Mouse (Mus musculus) granulocyte monocyte progenitor cell, adult 5-6 weeks (primary cell): ENCODE data around the gene Tcp10b. TPM values are rescaled to one million over a fixed set of nuclear protein-coding genes. Genes with fewer than 3 reads are reported as not detected.

ENCODE experiments used
- total RNA-seq, 2 experiments: library from RNA; stranded (forward) in 1 of 2; stranded (reverse) in 1 of 2; fragments of 200-712, 200-1000 nt in 1 of 2; fragments of >200 nt in 1 of 2; fragmentation: Nextera tagmentation in 1 of 2; gene quantifications; 2 replicates each; pipeline ENCODE4 v1.2.3; 2014 to 2017

Gene Tcp10b
- total RNA-seq, 2 experiments from 2014 or later: not detected

Other genes starting within 250 kb of the Tcp10b start
- gene Mas1, start 193.0 kb upstream of the Tcp10b start, total RNA-seq (2014; fragmentation: Nextera tagmentation): not detected in 2 replicates
- not detected in 2 replicates for gene Mas1, start 193.0 kb upstream of the Tcp10b start, total RNA-seq (2017)
- gene Mrgprh, start 185.1 kb upstream of the Tcp10b start, total RNA-seq (2014; fragmentation: Nextera tagmentation): not detected in 2 replicates
- not detected in 2 replicates for gene Mrgprh, start 185.1 kb upstream of the Tcp10b start, total RNA-seq (2017)
- 1.7 and 3.5 TPM in 2 replicates for gene Pnldc1, start 150.9 kb upstream of the Tcp10b start, total RNA-seq (2014; fragmentation: Nextera tagmentation)
- gene Pnldc1, start 150.9 kb upstream of the Tcp10b start, total RNA-seq (2017): 1.6 TPM in 1 of 2 replicates, not detected in the other
- 377 and 436 TPM in 2 replicates for gene Tcp1, start 145.4 kb upstream of the Tcp10b start, total RNA-seq (2014; fragmentation: Nextera tagmentation)
- 932 and 1,001 TPM in 2 replicates for gene Tcp1, start 145.4 kb upstream of the Tcp10b start, total RNA-seq (2017)
- gene Mrpl18, start 144.8 kb upstream of the Tcp10b start, total RNA-seq (2014; fragmentation: Nextera tagmentation): 138 and 143 TPM in 2 replicates
- gene Mrpl18, start 144.8 kb upstream of the Tcp10b start, total RNA-seq (2017): 190 and 222 TPM in 2 replicates
- gene Acat3, start 120.5 kb upstream of the Tcp10b start, total RNA-seq (2014; fragmentation: Nextera tagmentation): not detected in 2 replicates
- gene Acat3, start 120.5 kb upstream of the Tcp10b start, total RNA-seq (2017): 1.1 and 1.2 TPM in 2 replicates
- gene Acat2, start 100.4 kb upstream of the Tcp10b start, total RNA-seq (2014; fragmentation: Nextera tagmentation): 21.4 and 22.9 TPM in 2 replicates
- gene Acat2, start 100.4 kb upstream of the Tcp10b start, total RNA-seq (2017): 20.6 and 21.4 TPM in 2 replicates
- gene Wtap, start 66.9 kb upstream of the Tcp10b start, total RNA-seq (2014; fragmentation: Nextera tagmentation): 82.6 and 83.4 TPM in 2 replicates
- gene Wtap, start 66.9 kb upstream of the Tcp10b start, total RNA-seq (2017): 208 and 223 TPM in 2 replicates
- 53.7 and 64.0 TPM in 2 replicates for gene Sod2, start 54.3 kb upstream of the Tcp10b start, total RNA-seq (2014; fragmentation: Nextera tagmentation)
- gene Sod2, start 54.3 kb upstream of the Tcp10b start, total RNA-seq (2017): 79.6 and 99.7 TPM in 2 replicates
- gene Gpr31b, start 8.8 kb upstream of the Tcp10b start, total RNA-seq (2014; fragmentation: Nextera tagmentation): not detected in 2 replicates
- gene Gpr31b, start 8.8 kb upstream of the Tcp10b start, total RNA-seq (2017): 0.21 and 1.6 TPM in 2 replicates
- gene Unc93a, start 70.7 kb downstream of the Tcp10b start, total RNA-seq (2014; fragmentation: Nextera tagmentation): not detected in 2 replicates
- gene Unc93a, start 70.7 kb downstream of the Tcp10b start, total RNA-seq (2017): not detected in 2 replicates
- not detected in 2 replicates for gene Smok2a, start 160.1 kb downstream of the Tcp10b start, total RNA-seq (2014; fragmentation: Nextera tagmentation)
- gene Smok2a, start 160.1 kb downstream of the Tcp10b start, total RNA-seq (2017): not detected in 2 replicates
- gene Smok2b, start 169.2 kb downstream of the Tcp10b start, total RNA-seq (2014; fragmentation: Nextera tagmentation): not detected in 2 replicates
- not detected in 2 replicates for gene Smok2b, start 169.2 kb downstream of the Tcp10b start, total RNA-seq (2017)